ENCODE assay signal across 9 mouse cellular contexts in genomic region chr15:99527629-99528353, GRCm38 (mm10). TPM values are rescaled to one million over a fixed set of nuclear protein-coding genes. Genes with fewer than 3 reads are reported as not detected.
A peak's percentile ranks its signal among the peaks of the same experiment; 100 is the strongest.
DNase-seq lines count a peak whose midpoint lies in the region; ATAC-seq and TF ChIP-seq lines count a peak whose summit lies in the region.
"Had no signal": no experiment of that assay in that cellular context is flagged by ENCODE, and none has a peak within 500 bp of the region (broad histone marks: within the 10 kb centered on the region; RNA-seq: fewer than 3 reads in every experiment).

TSS of gene Faim2 (minus strand) at chr15:99528165.

- 14% methylated on average over 27 of the region's 27 CpGs for WGBS in embryonic facial prominence, embryonic 15.5 days
- WGBS in midbrain, postnatal 0 days, result 7% methylated on average over 27 of the region's 27 CpGs
- 24% methylated on average over 27 of the region's 27 CpGs for WGBS in heart, embryonic 12.5 days

- TF ChIP-seq CTCF in E14TG2a.4 (conservative IDR thresholded peaks at IDR 0.05; ENCODE audit: low read length), result peak; percentile 30
- TF ChIP-seq CTCF in midbrain, postnatal 0 days (IDR thresholded peaks at IDR 0.05), result peak; percentile 57

- peaks cover 72% of the 10 kb centered on the region for H3K27me3 ChIP-seq in E14TG2a.4 (ENCODE audit: insufficient read depth, low read length)
- H3K27me3 ChIP-seq in embryonic facial prominence, embryonic 15.5 days, result peaks cover 22% of the 10 kb centered on the region
- no peaks in the 10 kb centered on the region for H3K27me3 ChIP-seq in midbrain, postnatal 0 days (ENCODE audit: insufficient read depth, low read length)
- H3K27me3 ChIP-seq in heart, embryonic 12.5 days (replicated peaks), result peaks cover 98% of the 10 kb centered on the region

- DNase-seq in adrenal gland, postnatal 4 days (ENCODE audit: low spot score in 2 of 2), result no peak
- peak; percentile 76 to 79 for DNase-seq in layer of hippocampus, adult 8-10 months (ENCODE audit: low spot score in 2 of 2)
- peak; percentile 76 for DNase-seq in midbrain, postnatal 0 days (ENCODE audit: low spot score)
- DNase-seq in spleen, adult 12 weeks (ENCODE audit: low spot score), result no peak

- no peak within 1 kb of the TSS for H3K27ac ChIP-seq in embryonic facial prominence, embryonic 15.5 days (replicated peaks)
- H3K27ac ChIP-seq in midbrain, postnatal 0 days (ENCODE audit: low read depth, low read length), result peak within 1 kb of the TSS; percentile 87
- H3K27ac ChIP-seq in heart, embryonic 12.5 days (ENCODE audit: poor library complexity, severe bottlenecking), result no peak within 1 kb of the TSS

- H3K9ac ChIP-seq in embryonic facial prominence, embryonic 15.5 days, result no peak within 1 kb of the TSS
- H3K9ac ChIP-seq in midbrain, postnatal 0 days (replicated peaks; ENCODE audit: low read length, poor library complexity, severe bottlenecking), result peak within 1 kb of the TSS; percentile 52
- H3K9ac ChIP-seq in heart, embryonic 12.5 days, result no peak within 1 kb of the TSS

- H3K4me1 ChIP-seq in E14TG2a.4 (replicated peaks; ENCODE audit: low read depth, low read length), result peaks cover 29% of the 10 kb centered on the region
- H3K4me1 ChIP-seq in embryonic facial prominence, embryonic 15.5 days, result peaks cover 17% of the 10 kb centered on the region
- peaks cover 17% of the 10 kb centered on the region; the same call in 1 of the 2 replicates for H3K4me1 ChIP-seq in midbrain, postnatal 0 days (ENCODE audit: insufficient read depth, low read length)
- no peaks in the 10 kb centered on the region for H3K4me1 ChIP-seq in heart, embryonic 12.5 days (replicated peaks)

- peak within 1 kb of the TSS; percentile 67 for H3K4me3 ChIP-seq in E14TG2a.4 (replicated peaks; ENCODE audit: low read length)
- no peak within 1 kb of the TSS for H3K4me3 ChIP-seq in embryonic facial prominence, embryonic 15.5 days (replicated peaks)
- H3K4me3 ChIP-seq in midbrain, postnatal 0 days (ENCODE audit: low read depth, low read length), result peak within 1 kb of the TSS; percentile 37
- H3K4me3 ChIP-seq in heart, embryonic 12.5 days, result no peak within 1 kb of the TSS

- H3K9me3 ChIP-seq in E14TG2a.4 (ENCODE audit: low read length), result no peaks in the 10 kb centered on the region
- H3K9me3 ChIP-seq in embryonic facial prominence, embryonic 15.5 days (replicated peaks), result no peaks in the 10 kb centered on the region
- H3K9me3 ChIP-seq in midbrain, postnatal 0 days (ENCODE audit: low read length), result no peaks in the 10 kb centered on the region
- H3K9me3 ChIP-seq in heart, embryonic 12.5 days (replicated peaks), result no peaks in the 10 kb centered on the region

- no peak within 1 kb of the TSS for H3K4me2 ChIP-seq in embryonic facial prominence, embryonic 15.5 days (replicated peaks)
- H3K4me2 ChIP-seq in midbrain, postnatal 0 days (ENCODE audit: low read depth, low read length, poor library complexity, severe bottlenecking), result peak within 1 kb of the TSS; percentile 56
- no peak within 1 kb of the TSS for H3K4me2 ChIP-seq in heart, embryonic 12.5 days

- ATAC-seq in embryonic facial prominence, embryonic 15.5 days (ENCODE audit: insufficient number of reproducible peaks, low FRiP score, low TSS enrichment, low read depth), result 0 out of 2 replicates have a peak, but pooled peaks have one; percentile 30
- ATAC-seq in midbrain, postnatal 0 days (ENCODE audit: low FRiP score), result peak; percentile 64
- ATAC-seq in erythroblast, adult 5-6 weeks (replicated peaks; ENCODE audit: low FRiP score, poor library complexity, severe bottlenecking), result no peak
- ATAC-seq in heart, embryonic 12.5 days (ENCODE audit: insufficient number of reproducible peaks, low FRiP score), result no peak

- no peaks in the 10 kb centered on the region for H3K36me3 ChIP-seq in E14TG2a.4 (ENCODE audit: insufficient read depth, low read length)
- no peaks in the 10 kb centered on the region for H3K36me3 ChIP-seq in embryonic facial prominence, embryonic 15.5 days
- H3K36me3 ChIP-seq in midbrain, postnatal 0 days (ENCODE audit: insufficient read depth, low read length), result peaks cover 3% of the 10 kb centered on the region; the same call in 1 of the 2 replicates
- H3K36me3 ChIP-seq in heart, embryonic 12.5 days, result no peaks in the 10 kb centered on the region

RNA-seq across cellular contexts. Expression of gene Faim2, which starts in this region (rescaled TPM):
- total RNA-seq in adrenal gland, postnatal 4 days (2021), result 10 to 100 TPM; 23.2 to 26.8 TPM
- 3.3 and 7.3 TPM in 2 replicates for polyA plus RNA-seq in embryonic facial prominence, embryonic 15.5 days (2015; fragmentation: Nextera tagmentation; extraction: Ambion mirVana)
- total RNA-seq in layer of hippocampus, adult 8-10 months (2022), result 100 to 1,000 TPM; 370 to 420 (median 399) TPM
- 42.0 and 42.1 TPM in 2 replicates for total RNA-seq in midbrain, postnatal 0 days (2014; rRNA removed)
- 72.0 and 82.5 TPM in 2 replicates for polyA plus RNA-seq in midbrain, postnatal 0 days (2015; fragmentation: Nextera tagmentation; extraction: Ambion mirVana)
- not detected in 2 replicates for total RNA-seq in erythroblast, adult 5-6 weeks (2015; ENCODE audit: low replicate concordance)
- total RNA-seq in erythroblast, adult 5-6 weeks (2017; ENCODE audit: low replicate concordance), result 0.09 and 0.14 TPM in 2 replicates
- polyA plus RNA-seq in heart, embryonic 12.5 days (2016; fragmentation: Nextera tagmentation; extraction: Ambion mirVana), result 0.09 and 0.15 TPM in 2 replicates
- polyA plus RNA-seq: heart, postnatal 0 days had no signal

Comparison
In these comparisons a context has a peak if more than half of its experiments do, and no peak if none do; other contexts are left out.
1. RNA of gene Faim2 (total RNA-seq): 370 to 420 TPM in layer of hippocampus, adult 8-10 months, 42.0 to 42.1 TPM in midbrain, postnatal 0 days and 23.2 to 26.8 TPM in adrenal gland, postnatal 4 days; 0.09 to 0.14 TPM in erythroblast, adult 5-6 weeks; every median in the first group is over 10 times any median in the second.
2. H3K4me3 ChIP-seq: peak in E14TG2a.4 (single experiment) and midbrain, postnatal 0 days (single experiment); none in embryonic facial prominence, embryonic 15.5 days (single experiment) and heart, embryonic 12.5 days (single experiment).
3. DNase-seq: peak in layer of hippocampus, adult 8-10 months (2 of 2) and midbrain, postnatal 0 days (single experiment); none in adrenal gland, postnatal 4 days (0 of 2) and spleen, adult 12 weeks (single experiment).
4. ATAC-seq: peak in embryonic facial prominence, embryonic 15.5 days (single experiment) and midbrain, postnatal 0 days (single experiment); none in erythroblast, adult 5-6 weeks (single experiment) and heart, embryonic 12.5 days (single experiment).